Mouse (Mus musculus) testis, adult 2 months (tissue): ENCODE data around the gene B4galnt4.

Experiments
- CTCF ChIP-seq: fragments of 200-500 bp; IDR thresholded peaks from 2 replicates; pipeline ENCODE4 v1.5.1; 2012; ENCODE audit warnings: low read depth, mild to moderate bottlenecking, inconsistent platforms, low read length, moderate library complexity; ENCODE audit not compliant: control insufficient read depth, insufficient read depth, insufficient replicate concordance
- POLR2A ChIP-seq: fragments of 200-500 bp; IDR thresholded peaks from 2 replicates; pipeline ENCODE4 v1.6.1; 2012; ENCODE audit warnings: low read depth, mild to moderate bottlenecking, inconsistent platforms, low read length, moderate library complexity; ENCODE audit not compliant: control insufficient read depth

DNA sequence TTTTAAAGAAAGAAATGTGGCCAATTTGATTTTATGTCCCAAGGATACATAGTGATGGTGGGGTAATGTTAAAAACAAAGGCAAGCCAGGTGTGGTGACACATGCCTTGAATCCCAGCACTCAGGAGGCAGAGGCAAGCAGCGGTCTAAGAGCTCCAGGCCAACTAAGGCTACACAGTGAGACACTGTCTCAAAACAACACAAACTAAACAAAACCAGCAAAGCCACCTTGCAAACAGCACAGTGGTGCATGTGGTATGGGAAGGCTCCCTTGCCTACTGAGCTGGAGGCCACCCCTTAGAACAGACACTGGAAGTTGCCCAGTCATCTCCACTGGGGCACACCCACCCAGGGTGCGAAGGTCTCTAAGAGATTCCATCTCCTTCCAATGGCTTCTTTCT is 975 bp upstream of the B4galnt4 start:
- TF ChIP-seq CTCF (no peak), POLR2A (no peak)
